Mouse (Mus musculus) ES-Bruce4 (cell line): ENCODE measurements around the gene Atxn1. TPM values are rescaled to one million over a fixed set of nuclear protein-coding genes. Genes with fewer than 3 reads are reported as not detected.

Experiments
- H3K27ac ChIP-seq: 2 replicates; pipeline ENCODE4 v1.5.1; 2012; ENCODE audit warnings: low read length, inconsistent platforms; ENCODE audit not compliant: insufficient read depth
- H3K27me3 ChIP-seq: 2 replicates; pipeline ENCODE4 v1.6.1; 2012; ENCODE audit warnings: mild to moderate bottlenecking, low read length, inconsistent platforms; ENCODE audit not compliant: control insufficient read depth, poor library complexity, insufficient read depth, severe bottlenecking
- H3K36me3 ChIP-seq: 2 replicates; pipeline ENCODE4 v1.6.1; 2012; ENCODE audit warnings: inconsistent platforms, mild to moderate bottlenecking, low read length, moderate library complexity; ENCODE audit not compliant: control insufficient read depth, poor library complexity, insufficient read depth, severe bottlenecking
- H3K4me1 ChIP-seq: one replicate; pipeline ENCODE4 v1.8.1; 2011; ENCODE audit warnings: low read length; ENCODE audit not compliant: control insufficient read depth, insufficient read depth
- H3K4me3 ChIP-seq: 2 replicates; pipeline ENCODE4 v1.5.1; 2011; ENCODE audit warnings: low read depth, mild to moderate bottlenecking, low read length
- H3K9ac ChIP-seq: 2 replicates; pipeline ENCODE4 v1.6.1; 2012; ENCODE audit warnings: low read depth, mild to moderate bottlenecking, inconsistent platforms; ENCODE audit not compliant: poor library complexity, severe bottlenecking
- H3K9me3 ChIP-seq: replicated peaks from 2 replicates; pipeline ENCODE4 v1.6.1; 2012; ENCODE audit warnings: mild to moderate bottlenecking, low read length, inconsistent platforms; ENCODE audit not compliant: control insufficient read depth, poor library complexity, insufficient read depth, severe bottlenecking
- CTCF ChIP-seq: IDR thresholded peaks from one replicate; pipeline ENCODE4 v1.8.1; 2011; ENCODE audit warnings: low read depth, low read length
- EP300 ChIP-seq: IDR thresholded peaks from 2 replicates; pipeline ENCODE4 v1.6.1; 2011; ENCODE audit warnings: low read depth, low read length; ENCODE audit not compliant: insufficient read depth
- POLR2A ChIP-seq: IDR thresholded peaks from one replicate; pipeline ENCODE4 v1.8.1; 2011; ENCODE audit warnings: low read length; ENCODE audit not compliant: insufficient read depth
- polyA plus RNA-seq: library from polyadenylated mRNA; stranded (reverse); fragments of >200 nt; gene quantifications from 2 replicates; pipeline ENCODE4 v1.2.4, GENCODE M21; 2011; ENCODE audit warnings: low read depth; ENCODE audit not compliant: missing spikeins, insufficient read depth, insufficient read length

Gene Atxn1
- polyA plus RNA-seq, 1 experiment: 10.1 TPM

DNA sequence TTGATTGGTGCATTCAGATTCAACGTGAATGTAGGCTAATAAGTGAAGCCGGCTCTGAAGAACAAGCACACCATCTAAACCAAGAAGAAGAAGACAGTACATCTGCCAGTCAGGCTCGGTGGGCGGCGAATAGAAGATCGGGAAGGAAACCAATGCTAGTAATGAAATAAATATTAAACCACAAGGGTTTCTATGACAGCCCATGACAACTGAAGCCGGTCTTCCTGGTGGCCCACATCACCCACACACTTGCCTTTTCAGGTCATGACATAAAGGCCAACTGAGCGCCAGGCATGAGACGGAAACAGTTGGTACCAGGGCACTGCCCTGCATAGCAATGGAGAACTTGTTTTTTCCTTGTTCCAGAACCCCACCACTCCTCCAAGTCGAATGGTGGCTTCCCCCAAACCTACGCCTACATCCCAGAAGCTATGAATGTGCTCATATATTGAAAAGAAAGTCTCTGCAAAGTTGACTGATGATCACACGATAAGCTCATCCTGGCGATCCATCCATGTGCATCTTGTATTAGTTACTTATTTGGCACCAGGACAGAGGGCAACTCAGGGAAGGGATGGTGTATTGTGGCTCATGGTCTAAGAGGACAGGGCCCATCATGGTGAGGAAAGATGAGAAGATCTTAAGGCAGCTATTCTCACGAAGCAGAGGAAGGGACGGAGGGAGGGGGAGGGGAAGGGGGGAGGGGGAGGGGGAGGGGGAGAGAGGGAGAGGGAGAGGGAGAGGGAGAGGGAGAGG is 45.7 kb downstream of the Atxn1 start:
- Histone ChIP-seq H3K27me3 (no peaks in the 10 kb centered on the region), H3K9ac (no peak overlapping the region), H3K4me3 (no peak overlapping the region), H3K27ac (no peak overlapping the region), H3K36me3 (no peaks in the 10 kb centered on the region), H3K4me1 (no peaks in the 10 kb centered on the region), H3K9me3 (no peaks in the 10 kb centered on the region)
- no peak for TF ChIP-seq EP300
- TF ChIP-seq POLR2A: no peak
- no peak for TF ChIP-seq CTCF

DNA sequence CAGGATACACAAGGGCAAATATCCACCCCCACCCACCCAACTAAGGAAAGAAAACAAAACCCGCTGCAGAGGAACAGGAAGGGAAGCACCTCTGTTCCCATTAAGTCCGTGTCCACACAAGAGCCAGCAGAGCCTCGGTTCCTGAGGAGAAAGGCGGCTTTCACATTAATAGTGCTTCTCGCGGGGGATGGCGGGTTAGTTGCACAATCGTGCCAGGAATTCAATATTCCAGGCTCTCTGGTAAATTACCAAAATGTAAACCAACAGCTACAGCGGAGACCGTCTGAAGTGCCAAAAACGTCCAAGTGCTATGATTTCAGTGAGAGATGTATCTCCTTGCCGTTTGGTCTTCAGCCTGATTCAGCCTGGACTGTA is 46.8 kb downstream of the Atxn1 start:
- no peaks in the 10 kb centered on the region for H3K4me1 ChIP-seq
- TF ChIP-seq EP300 (no peak), POLR2A (no peak), CTCF (no peak)
- no peaks in the 10 kb centered on the region for H3K36me3 ChIP-seq
- H3K9ac ChIP-seq: no peak overlapping the region
- H3K9me3 ChIP-seq: no peaks in the 10 kb centered on the region
- no peak overlapping the region for H3K4me3 ChIP-seq
- H3K27me3 ChIP-seq: no peaks in the 10 kb centered on the region
- H3K27ac ChIP-seq: no peak overlapping the region

DNA sequence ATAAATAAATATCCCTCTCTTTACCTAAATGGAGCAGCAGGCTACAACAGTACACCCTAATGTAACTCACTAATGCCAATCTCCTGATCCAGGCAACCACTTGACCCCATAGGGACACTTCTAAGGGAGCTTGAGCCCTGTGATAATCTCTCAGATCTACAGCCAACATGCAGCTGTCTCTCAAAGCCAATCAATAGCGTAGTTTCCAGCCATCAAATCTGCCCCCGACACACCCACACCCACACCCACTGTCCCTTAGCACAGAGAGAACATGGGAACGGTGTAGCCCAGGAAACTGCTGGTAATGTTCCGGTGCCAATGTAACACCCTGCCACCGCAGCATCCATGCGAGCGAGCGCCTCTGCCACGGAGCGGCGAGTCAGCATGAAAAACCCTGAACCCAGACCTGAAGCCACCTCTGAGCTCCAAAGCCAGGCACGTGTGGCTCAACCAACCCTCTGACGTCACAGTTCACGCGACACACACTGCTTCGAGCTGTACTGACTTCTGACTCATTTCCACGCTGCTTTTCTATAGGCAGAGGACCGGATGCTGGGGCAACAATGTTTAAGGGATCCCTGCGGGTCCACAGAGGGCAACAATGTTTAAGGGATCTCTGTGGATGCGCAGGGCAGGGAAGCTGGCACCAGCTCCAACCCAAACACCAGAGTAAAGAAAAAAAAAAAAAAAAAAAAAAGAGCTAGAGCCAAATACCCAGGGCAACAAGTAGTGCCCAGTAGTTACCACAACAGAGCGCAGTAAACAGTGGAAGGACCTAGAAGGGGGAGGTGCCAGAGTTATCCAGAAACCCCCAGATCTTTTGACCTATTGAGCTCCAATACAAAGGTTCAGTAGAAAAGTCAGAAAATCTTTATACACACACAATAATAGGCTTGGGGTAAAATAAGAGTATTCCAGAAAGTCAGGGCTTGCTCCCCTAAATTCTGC is 47.5 kb downstream of the Atxn1 start:
- Histone ChIP-seq H3K27me3 (no peaks in the 10 kb centered on the region), H3K4me3 (no peak overlapping the region), H3K4me1 (no peaks in the 10 kb centered on the region), H3K9ac (no peak overlapping the region), H3K27ac (no peak overlapping the region), H3K9me3 (no peaks in the 10 kb centered on the region), H3K36me3 (no peaks in the 10 kb centered on the region)
- no peak for TF ChIP-seq EP300
- TF ChIP-seq POLR2A: no peak
- TF ChIP-seq CTCF: no peak

DNA sequence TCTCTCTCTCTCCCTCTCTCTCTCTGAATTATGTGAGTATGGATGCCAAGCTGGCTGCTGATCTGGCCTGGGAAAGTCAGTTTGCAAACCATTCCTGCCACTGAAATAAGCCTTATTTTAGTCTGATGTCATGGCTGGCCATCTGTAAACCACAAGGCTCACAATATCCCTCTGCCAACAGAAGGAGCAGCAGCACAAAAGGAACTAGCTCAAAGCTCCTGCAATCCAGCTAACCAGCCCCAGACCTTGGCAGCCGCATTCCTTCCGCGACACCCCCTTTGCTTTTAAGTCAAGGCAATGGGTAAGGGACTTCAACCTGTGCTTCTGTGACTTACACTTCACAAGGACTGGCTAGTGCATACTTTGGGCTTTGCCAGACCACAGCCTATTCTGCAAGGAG is 48.9 kb downstream of the Atxn1 start:
- Histone ChIP-seq H3K36me3 (no peaks in the 10 kb centered on the region), H3K4me1 (no peaks in the 10 kb centered on the region), H3K4me3 (no peak overlapping the region), H3K9me3 (no peaks in the 10 kb centered on the region), H3K27ac (no peak overlapping the region), H3K27me3 (no peaks in the 10 kb centered on the region), H3K9ac (no peak overlapping the region)
- TF ChIP-seq EP300 (no peak), POLR2A (no peak), CTCF (no peak)

DNA sequence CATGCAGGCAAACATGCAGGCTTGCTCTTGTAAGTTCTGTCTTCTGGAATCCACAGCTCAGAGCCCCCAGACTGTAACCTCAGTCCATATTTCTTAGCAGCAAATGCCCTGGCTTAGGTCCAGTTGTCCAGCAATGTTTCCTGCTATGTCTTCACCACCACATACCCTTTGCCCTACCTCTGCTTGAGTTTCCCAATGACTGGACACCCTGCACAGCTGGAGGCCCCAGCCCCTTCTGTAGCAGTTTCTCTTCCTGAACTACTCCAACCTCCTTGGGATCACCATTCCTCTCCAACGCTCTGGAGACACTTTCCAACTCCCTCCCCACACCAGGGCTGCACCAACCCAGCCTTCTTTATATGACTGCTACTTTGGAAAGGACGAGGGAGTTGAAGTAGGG is 49.8 kb downstream of the Atxn1 start:
- Histone ChIP-seq H3K36me3 (no peaks in the 10 kb centered on the region), H3K9ac (no peak overlapping the region)
- no peak for TF ChIP-seq EP300
- no peak for TF ChIP-seq POLR2A
- no peak for TF ChIP-seq CTCF

DNA sequence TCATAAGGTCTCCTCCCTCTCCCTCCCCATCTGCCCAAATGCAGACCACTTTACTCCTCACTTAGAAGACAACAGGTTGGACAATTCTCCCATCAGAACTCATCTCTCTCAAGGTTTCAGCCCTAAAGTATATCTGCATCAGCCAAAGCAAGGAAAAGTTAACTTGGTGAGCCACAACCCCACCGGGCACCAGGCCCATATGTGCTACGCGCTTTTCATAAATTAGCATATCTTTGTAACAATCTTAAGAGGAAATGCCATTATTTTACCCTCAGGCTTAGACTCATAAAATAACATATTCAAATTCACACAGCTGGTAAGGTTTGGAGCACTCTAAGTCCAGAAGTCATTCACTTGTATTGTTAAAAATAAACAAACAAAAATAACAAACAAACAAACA is 50.7 kb downstream of the Atxn1 start:
- no peak overlapping the region for H3K9ac ChIP-seq
- no peaks in the 10 kb centered on the region for H3K27me3 ChIP-seq
- no peak overlapping the region for H3K4me3 ChIP-seq
- H3K36me3 ChIP-seq: no peaks in the 10 kb centered on the region
- H3K9me3 ChIP-seq: no peaks in the 10 kb centered on the region
- H3K4me1 ChIP-seq: no peaks in the 10 kb centered on the region
- H3K27ac ChIP-seq: no peak overlapping the region
- no peak for TF ChIP-seq EP300
- no peak for TF ChIP-seq POLR2A
- no peak for TF ChIP-seq CTCF

More for the DNA sequence above, 49.8 kb downstream of the Atxn1 start:
- Histone ChIP-seq H3K4me3 (no peak overlapping the region), H3K4me1 (no peaks in the 10 kb centered on the region), H3K27me3 (no peaks in the 10 kb centered on the region), H3K9me3 (no peaks in the 10 kb centered on the region), H3K27ac (no peak overlapping the region)
